In the genomic region with DNA sequence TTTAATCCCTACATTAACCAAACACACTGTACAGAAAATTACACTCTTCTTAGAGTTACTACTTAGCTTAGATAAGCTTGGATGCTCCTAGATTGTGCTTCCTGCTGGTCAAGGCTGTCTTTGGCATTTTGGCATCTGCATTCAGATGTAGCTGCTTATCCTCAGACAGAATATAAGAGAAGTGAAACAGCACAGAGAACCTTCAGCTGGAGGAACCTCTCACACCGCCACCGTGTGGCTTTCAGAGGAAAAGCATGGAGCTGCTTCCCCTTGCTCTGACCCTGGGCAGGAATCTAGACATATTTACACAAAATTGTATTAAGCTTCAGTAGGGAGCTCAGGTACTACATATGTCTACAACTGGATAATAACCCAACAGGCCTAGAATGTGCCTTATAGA, we compare ENCODE assay signal across 10 mouse cellular contexts. TPM values are rescaled to one million over a fixed set of nuclear protein-coding genes. Genes with fewer than 3 reads are reported as not detected.
DNase-seq lines count a peak whose midpoint lies in the region; ATAC-seq and TF ChIP-seq lines count a peak whose summit lies in the region.
"Had no signal": no experiment of that assay in that cellular context is flagged by ENCODE, and none has a peak within 500 bp of the region (broad histone marks: within the 10 kb centered on the region; RNA-seq: fewer than 3 reads in every experiment).

No protein-coding gene starts in this region.

- peak; percentile 18 for DNase-seq in hindbrain, embryonic 10.5 days (ENCODE audit: low spot score)
- DNase-seq in adrenal gland, adult 2 months, result peak; percentile 34
- peak; percentile 40 for DNase-seq in embryonic facial prominence, embryonic 10.5 days (ENCODE audit: low spot score)
- peak; percentile 35 to 46 for DNase-seq in left cerebral cortex, adult 18-20 months (ENCODE audit: low spot score in 2 of 2)
- no peak for DNase-seq in yolk sac, embryonic 10.5 days (ENCODE audit: low spot score)

- H3K4me2 ChIP-seq in hindbrain, embryonic 13.5 days, result no peak overlapping the region
- H3K4me2 ChIP-seq: embryonic facial prominence, embryonic 13.5 days; limb, embryonic 15.5 days had no signal

- no peaks in the 10 kb centered on the region for H3K79me2 ChIP-seq in C2C12 (ENCODE audit: control insufficient read depth, insufficient read depth)

- TF ChIP-seq CTCF in C2C12 (IDR thresholded peaks at IDR 0.05; ENCODE audit: control insufficient read depth, insufficient read depth, insufficient read length), result peak; percentile 26

- no peaks in the 10 kb centered on the region for H3K79me3 ChIP-seq in C2C12 (ENCODE audit: low read depth)

- no peaks in the 10 kb centered on the region for H3K4me1 ChIP-seq in hindbrain, embryonic 10.5 days (replicated peaks)
- H3K4me1 ChIP-seq in hindbrain, embryonic 13.5 days (replicated peaks), result no peaks in the 10 kb centered on the region
- no peaks in the 10 kb centered on the region for H3K4me1 ChIP-seq in embryonic facial prominence, embryonic 10.5 days
- H3K4me1 ChIP-seq: embryonic facial prominence, embryonic 13.5 days; limb, embryonic 15.5 days had no signal

- no peaks in the 10 kb centered on the region for H3K36me3 ChIP-seq in hindbrain, embryonic 10.5 days
- H3K36me3 ChIP-seq in hindbrain, embryonic 13.5 days, result no peaks in the 10 kb centered on the region
- no peaks in the 10 kb centered on the region for H3K36me3 ChIP-seq in C2C12 (ENCODE audit: control insufficient read depth, insufficient read depth)
- H3K36me3 ChIP-seq in embryonic facial prominence, embryonic 10.5 days (replicated peaks), result no peaks in the 10 kb centered on the region
- H3K36me3 ChIP-seq: embryonic facial prominence, embryonic 13.5 days; limb, embryonic 15.5 days had no signal

- no peaks in the 10 kb centered on the region for H3K9me3 ChIP-seq in hindbrain, embryonic 10.5 days
- no peaks in the 10 kb centered on the region for H3K9me3 ChIP-seq in hindbrain, embryonic 13.5 days
- H3K9me3 ChIP-seq in embryonic facial prominence, embryonic 10.5 days, result no peaks in the 10 kb centered on the region
- H3K9me3 ChIP-seq: embryonic facial prominence, embryonic 13.5 days; limb, embryonic 15.5 days had no signal

- H3K9ac ChIP-seq in hindbrain, embryonic 13.5 days, result no peak overlapping the region
- H3K9ac ChIP-seq: embryonic facial prominence, embryonic 13.5 days; limb, embryonic 15.5 days had no signal

- H3ac ChIP-seq in C2C12 (ENCODE audit: control insufficient read depth, insufficient read length, low read depth), result no peak overlapping the region

- no peak for ATAC-seq in hindbrain, embryonic 13.5 days (ENCODE audit: low FRiP score)
- 0 out of 2 replicates have a peak, but pooled peaks have one; percentile 23 for ATAC-seq in neutrophil, adult 5-6 weeks (ENCODE audit: extremely low read depth, insufficient number of reproducible peaks, low FRiP score, poor library complexity, severe bottlenecking)

- WGBS in hindbrain, embryonic 10.5 days, result under 1% methylated on average over 2 of the region's 2 CpGs
- WGBS in hindbrain, embryonic 13.5 days, result 2% methylated on average over 2 of the region's 2 CpGs
- 0% methylated on average over 2 of the region's 2 CpGs for WGBS in embryonic facial prominence, embryonic 10.5 days

- no peak overlapping the region for H3K27ac ChIP-seq in hindbrain, embryonic 10.5 days
- H3K27ac ChIP-seq in hindbrain, embryonic 13.5 days, result no peak overlapping the region
- H3K27ac ChIP-seq in embryonic facial prominence, embryonic 10.5 days (replicated peaks), result no peak overlapping the region
- H3K27ac ChIP-seq: embryonic facial prominence, embryonic 13.5 days; limb, embryonic 15.5 days had no signal

- no peaks in the 10 kb centered on the region for H3K27me3 ChIP-seq in hindbrain, embryonic 10.5 days (ENCODE audit: insufficient read depth, poor library complexity, severe bottlenecking)
- 0 out of 2 replicates have a peak, but pooled peaks cover 5% of the 10 kb centered on the region for H3K27me3 ChIP-seq in hindbrain, embryonic 13.5 days
- H3K27me3 ChIP-seq in C2C12 (ENCODE audit: control insufficient read depth, insufficient read depth, insufficient read length), result no peaks in the 10 kb centered on the region
- H3K27me3 ChIP-seq in embryonic facial prominence, embryonic 10.5 days (replicated peaks; ENCODE audit: low read depth, poor library complexity, severe bottlenecking), result peaks cover 11% of the 10 kb centered on the region; the same call in 1 of the 2 replicates
- H3K27me3 ChIP-seq: limb, embryonic 15.5 days had no signal

- no peak overlapping the region for H3K4me3 ChIP-seq in hindbrain, embryonic 10.5 days
- H3K4me3 ChIP-seq in hindbrain, embryonic 13.5 days, result no peak overlapping the region
- no peak overlapping the region for H3K4me3 ChIP-seq in C2C12 (ENCODE audit: insufficient read depth, poor library complexity, severe bottlenecking)
- H3K4me3 ChIP-seq in embryonic facial prominence, embryonic 10.5 days, result no peak overlapping the region
- H3K4me3 ChIP-seq: embryonic facial prominence, embryonic 13.5 days; limb, embryonic 15.5 days had no signal

TF ChIP-seq in C2C12, 6 proteins besides CTCF, POLR2A, EP300 and RAD21:
- TF ChIP-seq FOSL1 (IDR thresholded peaks at IDR 0.05; ENCODE audit: insufficient read depth, low read length, poor library complexity, severe bottlenecking), result no peak
- TF ChIP-seq MAX (IDR thresholded peaks at IDR 0.05), result no peak
- no peak for TF ChIP-seq USF1 (IDR thresholded peaks at IDR 0.05; ENCODE audit: low read depth)
- TF ChIP-seq MYOG (IDR thresholded peaks at IDR 0.05; ENCODE audit: control insufficient read depth, extremely low read depth, insufficient read length), result no peak
- no peak for TF ChIP-seq CEBPB (IDR thresholded peaks at IDR 0.05; ENCODE audit: low read depth)
- no peak for TF ChIP-seq MYOD1 (IDR thresholded peaks at IDR 0.05; ENCODE audit: control insufficient read depth, insufficient read length, low read depth)

RNA-seq across cellular contexts. Expression of a gene that starts 2.6 kb away (rescaled TPM):
- polyA plus RNA-seq in hindbrain, embryonic 10.5 days (2016; fragmentation: Nextera tagmentation; extraction: Ambion mirVana), result not detected in 2 replicates
- polyA plus RNA-seq in hindbrain, embryonic 13.5 days (2015; fragmentation: Nextera tagmentation; extraction: Ambion mirVana), result not detected in 2 replicates
- polyA plus RNA-seq in C2C12 (2012; fragmentation: generic; extraction: Trizol), result not detected
- total RNA-seq in adrenal gland, adult 2 months (2021), result not detected
- not detected in 2 replicates for polyA plus RNA-seq in adrenal gland, adult 2 months (2012; rRNA removed)
- not detected in 2 replicates for polyA plus RNA-seq in embryonic facial prominence, embryonic 10.5 days (2016; fragmentation: Nextera tagmentation; extraction: Ambion mirVana)
- not detected for total RNA-seq in left cerebral cortex, adult 18-20 months (2021)
- total RNA-seq in neutrophil, adult 5-6 weeks (2017), result not detected in 2 replicates
- polyA plus RNA-seq: embryonic facial prominence, embryonic 13.5 days; limb, embryonic 15.5 days had no signal

RNA-seq across cellular contexts. Expression of a gene that starts 14.6 kb away (rescaled TPM):
- polyA plus RNA-seq in hindbrain, embryonic 10.5 days (2016; fragmentation: Nextera tagmentation; extraction: Ambion mirVana), result not detected in 2 replicates
- polyA plus RNA-seq in hindbrain, embryonic 13.5 days (2015; fragmentation: Nextera tagmentation; extraction: Ambion mirVana), result not detected in 2 replicates
- polyA plus RNA-seq in C2C12 (2012; fragmentation: generic; extraction: Trizol), result not detected
- total RNA-seq in adrenal gland, adult 2 months (2021), result not detected
- polyA plus RNA-seq in adrenal gland, adult 2 months (2012; rRNA removed), result not detected in 2 replicates
- polyA plus RNA-seq in embryonic facial prominence, embryonic 10.5 days (2016; fragmentation: Nextera tagmentation; extraction: Ambion mirVana), result not detected in 2 replicates
- total RNA-seq in left cerebral cortex, adult 18-20 months (2021), result not detected
- total RNA-seq in neutrophil, adult 5-6 weeks (2017), result not detected in 2 replicates
- polyA plus RNA-seq: embryonic facial prominence, embryonic 13.5 days; limb, embryonic 15.5 days had no signal

RNA-seq across cellular contexts. Expression of a gene that starts 18.6 kb away (rescaled TPM):
- not detected in 2 replicates for polyA plus RNA-seq in hindbrain, embryonic 10.5 days (2016; fragmentation: Nextera tagmentation; extraction: Ambion mirVana)
- not detected in 2 replicates for polyA plus RNA-seq in hindbrain, embryonic 13.5 days (2015; fragmentation: Nextera tagmentation; extraction: Ambion mirVana)
- polyA plus RNA-seq in C2C12 (2012; fragmentation: generic; extraction: Trizol), result not detected
- total RNA-seq in adrenal gland, adult 2 months (2021), result not detected
- not detected in 2 replicates for polyA plus RNA-seq in adrenal gland, adult 2 months (2012; rRNA removed)
- polyA plus RNA-seq in embryonic facial prominence, embryonic 10.5 days (2016; fragmentation: Nextera tagmentation; extraction: Ambion mirVana), result not detected in 2 replicates
- total RNA-seq in left cerebral cortex, adult 18-20 months (2021), result not detected
- not detected in 2 replicates for total RNA-seq in neutrophil, adult 5-6 weeks (2017)
- polyA plus RNA-seq: embryonic facial prominence, embryonic 13.5 days; limb, embryonic 15.5 days had no signal

RNA-seq across cellular contexts. Expression of a gene that starts 25.7 kb away (rescaled TPM):
- not detected in 2 replicates for polyA plus RNA-seq in hindbrain, embryonic 10.5 days (2016; fragmentation: Nextera tagmentation; extraction: Ambion mirVana)
- polyA plus RNA-seq in hindbrain, embryonic 13.5 days (2015; fragmentation: Nextera tagmentation; extraction: Ambion mirVana), result not detected in 2 replicates
- polyA plus RNA-seq in C2C12 (2012; fragmentation: generic; extraction: Trizol), result not detected
- total RNA-seq in adrenal gland, adult 2 months (2021), result not detected
- 0.11 TPM in 1 of 2 replicates, not detected in the other for polyA plus RNA-seq in adrenal gland, adult 2 months (2012; rRNA removed)
- not detected in 2 replicates for polyA plus RNA-seq in embryonic facial prominence, embryonic 10.5 days (2016; fragmentation: Nextera tagmentation; extraction: Ambion mirVana)
- total RNA-seq in left cerebral cortex, adult 18-20 months (2021), result not detected
- not detected in 2 replicates for total RNA-seq in neutrophil, adult 5-6 weeks (2017)
- polyA plus RNA-seq: embryonic facial prominence, embryonic 13.5 days; limb, embryonic 15.5 days had no signal

RNA-seq across cellular contexts. Expression of a gene that starts 41.4 kb away (rescaled TPM):
- not detected in 2 replicates for polyA plus RNA-seq in hindbrain, embryonic 10.5 days (2016; fragmentation: Nextera tagmentation; extraction: Ambion mirVana)
- not detected in 2 replicates for polyA plus RNA-seq in hindbrain, embryonic 13.5 days (2015; fragmentation: Nextera tagmentation; extraction: Ambion mirVana)
- polyA plus RNA-seq in C2C12 (2012; fragmentation: generic; extraction: Trizol), result not detected
- not detected for total RNA-seq in adrenal gland, adult 2 months (2021)
- polyA plus RNA-seq in adrenal gland, adult 2 months (2012; rRNA removed), result not detected in 2 replicates
- not detected in 2 replicates for polyA plus RNA-seq in embryonic facial prominence, embryonic 10.5 days (2016; fragmentation: Nextera tagmentation; extraction: Ambion mirVana)
- total RNA-seq in left cerebral cortex, adult 18-20 months (2021), result not detected
- total RNA-seq in neutrophil, adult 5-6 weeks (2017), result not detected in 2 replicates
- polyA plus RNA-seq: embryonic facial prominence, embryonic 13.5 days; limb, embryonic 15.5 days had no signal
